Mouse (Mus musculus) lung, embryonic 14.5 days (tissue): ENCODE data around the gene Mab21l3. TPM values are rescaled to one million over a fixed set of nuclear protein-coding genes. Genes with fewer than 3 reads are reported as not detected.

Experiments
- ATAC-seq: fragments of 200-750 bp; cut with Nextera tagmentation; 2 replicates; pipeline ENCODE4 v1.8.0; 2017; ENCODE audit warnings: mild to moderate bottlenecking, moderate TSS enrichment, moderate library complexity; ENCODE audit not compliant: insufficient read depth
- DNase-seq: peaks from one replicate; pipeline ENCODE4 v3.0.0-alpha.2; 2015
- H3K27ac ChIP-seq: fragments of 300-500 bp; sonication (generic); 2 replicates; pipeline ENCODE4 v1.5.1; 2014; ENCODE audit warnings: low read depth, mild to moderate bottlenecking, moderate library complexity
- H3K27me3 ChIP-seq: fragments of 300-500 bp; sonication (generic); 2 replicates; pipeline ENCODE4 v1.6.1; 2014; ENCODE audit warnings: low read length, control low read depth; ENCODE audit not compliant: insufficient read depth
- H3K36me3 ChIP-seq: fragments of 300-500 bp; sonication (generic); 2 replicates; pipeline ENCODE4 v1.6.1; 2014; ENCODE audit warnings: control low read depth; ENCODE audit not compliant: insufficient read depth
- H3K4me1 ChIP-seq: fragments of 300-500 bp; sonication (generic); 2 replicates; pipeline ENCODE4 v1.6.1; 2014; ENCODE audit warnings: antibody characterized with exemption, control low read depth; ENCODE audit not compliant: insufficient read depth
- H3K4me2 ChIP-seq: fragments of 300-500 bp; sonication (generic); 2 replicates; pipeline ENCODE4 v1.6.1; 2014; ENCODE audit warnings: mild to moderate bottlenecking
- H3K4me3 ChIP-seq: fragments of 300-500 bp; sonication (generic); 2 replicates; pipeline ENCODE4 v1.5.1; 2014; ENCODE audit warnings: low read depth, low read length
- H3K9ac ChIP-seq: fragments of 300-500 bp; sonication (generic); 2 replicates; pipeline ENCODE4 v1.6.1; 2014
- H3K9me3 ChIP-seq: fragments of 300-500 bp; sonication (generic); 2 replicates; pipeline ENCODE4 v1.6.1; 2016; ENCODE audit warnings: low read depth, low read length, control low read depth
- CTCF ChIP-seq: IDR thresholded peaks from 2 replicates; pipeline ENCODE4 v1.5.1; 2016; ENCODE audit warnings: antibody characterized with exemption, low read depth
- WGBS: fragments of 180-500 bp; shearing (Covaris S2); extraction: QIAGEN DNeasy Blood & Tissue Kit; methylation state at CpG from one replicate; pipeline ENCODE4 v1.1.7; 2014; 5-methylcytosine and 5-hydroxymethylcytosine counted together
- polyA plus RNA-seq: library from polyadenylated mRNA; unstranded; fragments of >200 nt; fragmentation: Nextera tagmentation; extraction: Ambion mirVana; gene quantifications from 2 replicates; pipeline ENCODE4 v1.2.1, GENCODE M21; 2014

Mab21l3 gene
- polyA plus RNA-seq, 1 experiment from 2014 or later = 0.12 TPM

GRCm38 (mm10) chr3:101814790-101815189 is 34.0 kb downstream of the Mab21l3 start:
- 72% methylated on average over 9 of the region's 9 CpGs for WGBS
- DNase-seq (no peak), ATAC-seq (no peak)
- H3K9me3 ChIP-seq = no peaks in the 10 kb centered on the region; the same call in 1 of the 2 replicates
- no peak overlapping the region for H3K4me3 ChIP-seq
- H3K4me1 ChIP-seq = no peaks in the 10 kb centered on the region
- no peak overlapping the region for H3K9ac ChIP-seq
- TF ChIP-seq CTCF = no peak
- no peak overlapping the region for H3K4me2 ChIP-seq
- H3K27ac ChIP-seq = no peak overlapping the region
- H3K36me3 ChIP-seq = no peaks in the 10 kb centered on the region
- H3K27me3 ChIP-seq = no peaks in the 10 kb centered on the region

GRCm38 (mm10) chr3:101812341-101812962 is 36.3 kb downstream of the Mab21l3 start:
- peak; percentile 91 for DNase-seq
- WGBS = 61% methylated on average over 10 of the region's 10 CpGs
- TF ChIP-seq CTCF = peak; percentile 95
- Histone ChIP-seq H3K4me1 (no peaks in the 10 kb centered on the region), H3K36me3 (no peaks in the 10 kb centered on the region), H3K4me3 (no peak overlapping the region), H3K27me3 (no peaks in the 10 kb centered on the region), H3K4me2 (no peak overlapping the region), H3K27ac (no peak overlapping the region), H3K9me3 (no peaks in the 10 kb centered on the region), H3K9ac (no peak overlapping the region)
- ATAC-seq = peak; percentile 78

GRCm38 (mm10) chr3:101811931-101812330 is 36.8 kb downstream of the Mab21l3 start:
- Histone ChIP-seq H3K27ac (no peak overlapping the region), H3K4me3 (no peak overlapping the region), H3K27me3 (no peaks in the 10 kb centered on the region), H3K9ac (no peak overlapping the region), H3K4me2 (no peak overlapping the region), H3K9me3 (no peaks in the 10 kb centered on the region), H3K36me3 (no peaks in the 10 kb centered on the region), H3K4me1 (no peaks in the 10 kb centered on the region)
- DNase-seq (no peak), ATAC-seq (0 out of 2 replicates have a peak, but pooled peaks have one; percentile 23)
- 54% methylated on average over 4 of the region's 4 CpGs for WGBS
- TF ChIP-seq CTCF = no peak

GRCm38 (mm10) chr3:101807646-101808045 is 41.1 kb downstream of the Mab21l3 start:
- no peak for TF ChIP-seq CTCF
- Histone ChIP-seq H3K27ac (no peak overlapping the region), H3K4me1 (peaks cover 19% of the 10 kb centered on the region), H3K9ac (no peak overlapping the region), H3K27me3 (no peaks in the 10 kb centered on the region), H3K36me3 (no peaks in the 10 kb centered on the region), H3K4me2 (no peak overlapping the region), H3K4me3 (no peak overlapping the region), H3K9me3 (no peaks in the 10 kb centered on the region)
- ATAC-seq = no peak
- DNase-seq = no peak
- WGBS = 76% methylated on average over 6 of the region's 6 CpGs

GRCm38 (mm10) chr3:101806941-101807340 is 41.8 kb downstream of the Mab21l3 start:
- TF ChIP-seq CTCF = no peak

GRCm38 (mm10) chr3:101806149-101806548 is 42.6 kb downstream of the Mab21l3 start:
- peak; percentile 96 for TF ChIP-seq CTCF
- Histone ChIP-seq H3K27me3 (no peaks in the 10 kb centered on the region), H3K4me3 (no peak overlapping the region), H3K4me2 (peak overlapping the region; percentile 44; the same call in 1 of the 2 replicates), H3K4me1 (peaks cover 19% of the 10 kb centered on the region), H3K36me3 (no peaks in the 10 kb centered on the region), H3K9me3 (no peaks in the 10 kb centered on the region), H3K9ac (no peak overlapping the region), H3K27ac (no peak overlapping the region)
- DNase-seq = peak; percentile 92
- 7% methylated on average over 16 of the region's 16 CpGs for WGBS
- ATAC-seq = peak; percentile 89

More at GRCm38 (mm10) chr3:101806941-101807340, 41.8 kb downstream of the Mab21l3 start:
- H3K4me3 ChIP-seq = no peak overlapping the region
- WGBS = 19% methylated on average over 4 of the region's 4 CpGs
- no peaks in the 10 kb centered on the region for H3K36me3 ChIP-seq
- ATAC-seq (peak; percentile 23; the same call in 1 of the 2 replicates), DNase-seq (peak; percentile 68)
- no peaks in the 10 kb centered on the region for H3K9me3 ChIP-seq
- H3K4me2 ChIP-seq = no peak overlapping the region
- H3K27me3 ChIP-seq = no peaks in the 10 kb centered on the region
- no peak overlapping the region; the same call in 1 of the 2 replicates for H3K27ac ChIP-seq
- peaks cover 19% of the 10 kb centered on the region for H3K4me1 ChIP-seq
- H3K9ac ChIP-seq = no peak overlapping the region

- Histone ChIP-seq H3K4me1 (peaks cover 19% of the 10 kb centered on the region), H3K4me3 (no peak overlapping the region), H3K9ac (no peak overlapping the region), H3K27ac (no peak overlapping the region), H3K9me3 (no peaks in the 10 kb centered on the region), H3K4me2 (no peak overlapping the region), H3K27me3 (no peaks in the 10 kb centered on the region), H3K36me3 (no peaks in the 10 kb centered on the region)
- no peak for TF ChIP-seq CTCF
- WGBS = 25% methylated on average over 13 of the region's 13 CpGs
- peak; percentile 13; the same call in 1 of the 2 replicates for ATAC-seq
- DNase-seq = no peak
Observed at GRCm38 (mm10) chr3:101805562-101806004, 43.2 kb downstream of the Mab21l3 start.
